Mouse (Mus musculus) heart, adult 11 months (tissue): ENCODE measurements around the gene Slc38a4.

Experiments
- DNase-seq: peaks from one replicate; pipeline ENCODE4 v3.0.0; 2022

Slc38a4 gene

DNA sequence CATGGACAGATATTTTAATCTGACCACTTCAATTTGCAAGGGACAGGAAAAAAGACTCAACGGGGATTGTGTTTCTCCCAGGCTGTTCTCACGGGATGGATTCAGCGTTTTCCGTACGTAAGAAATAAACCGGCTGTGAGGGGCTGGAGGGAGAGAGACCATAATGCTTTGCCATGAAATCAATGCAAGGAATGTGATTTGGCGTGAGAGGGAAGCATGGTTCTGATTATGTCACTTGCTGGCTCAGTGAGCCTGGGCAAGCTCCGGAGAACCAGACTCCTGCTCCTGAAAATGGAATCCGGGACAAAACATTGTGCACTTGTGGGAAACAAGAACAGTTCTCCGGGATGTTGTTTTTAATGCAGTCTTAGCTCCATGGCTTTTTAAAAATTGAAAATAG, 92.0 kb downstream of the Slc38a4 start:
- DNase-seq: peak; percentile 82

DNA sequence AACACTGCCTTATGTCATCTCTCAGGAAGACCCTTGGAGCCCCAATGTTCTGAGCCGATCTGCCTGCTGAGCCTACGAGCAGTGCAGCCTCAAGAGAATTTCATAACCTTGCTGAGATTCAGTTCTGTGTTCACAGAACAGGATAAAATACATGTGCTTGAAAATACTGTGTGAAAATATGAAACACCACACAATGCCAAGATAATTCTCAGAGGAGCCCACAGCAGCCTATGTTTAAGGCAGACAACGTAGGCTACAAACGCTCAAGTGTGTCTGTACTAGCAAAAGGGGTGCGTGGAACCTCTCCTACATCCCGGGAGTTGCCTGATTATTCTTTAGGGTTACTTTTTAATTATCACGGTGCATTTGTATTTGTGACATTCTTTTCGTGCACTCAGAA, 92.4 kb downstream of the Slc38a4 start:
- DNase-seq: peak; percentile 70

DNA sequence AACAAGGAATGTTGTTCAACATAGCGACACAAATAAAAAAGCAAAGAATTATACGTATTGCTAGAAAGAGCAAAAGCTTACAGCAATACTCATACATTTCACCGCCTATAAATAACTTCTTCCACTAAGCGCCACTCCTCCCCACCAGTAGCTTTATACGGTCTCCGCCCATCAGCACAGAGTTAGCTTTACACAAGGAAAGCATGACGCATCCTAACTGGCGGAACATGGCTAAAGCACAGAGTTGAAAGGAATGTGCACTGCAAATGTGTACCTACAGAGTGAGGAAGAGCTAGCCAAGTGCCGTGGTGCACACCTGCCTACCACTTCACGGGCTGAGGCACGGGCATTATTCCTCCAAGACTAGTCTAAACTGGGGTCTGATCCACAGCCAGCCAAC, 95.4 kb downstream of the Slc38a4 start:
- no peak for DNase-seq

DNA sequence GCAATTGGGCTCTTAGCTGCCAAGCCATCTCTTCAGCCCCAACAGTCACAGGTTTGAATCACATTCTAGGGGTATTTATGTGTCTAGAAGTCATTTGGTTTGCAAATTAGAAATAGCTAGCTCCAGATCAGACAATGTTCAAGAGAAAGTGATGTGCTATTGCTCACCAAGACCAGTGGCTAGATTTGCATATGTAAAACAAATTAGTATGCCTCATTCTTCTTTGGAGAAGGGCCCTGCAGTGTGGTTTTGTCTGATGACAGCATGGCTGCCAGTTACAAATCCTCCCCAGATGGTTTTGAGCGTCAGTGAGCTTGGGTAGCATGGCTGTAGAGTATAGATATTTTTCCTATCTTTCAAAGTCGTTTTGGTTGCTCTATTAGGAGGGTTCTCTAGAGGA, 96.5 kb downstream of the Slc38a4 start:
- peak; percentile 37 for DNase-seq

DNA sequence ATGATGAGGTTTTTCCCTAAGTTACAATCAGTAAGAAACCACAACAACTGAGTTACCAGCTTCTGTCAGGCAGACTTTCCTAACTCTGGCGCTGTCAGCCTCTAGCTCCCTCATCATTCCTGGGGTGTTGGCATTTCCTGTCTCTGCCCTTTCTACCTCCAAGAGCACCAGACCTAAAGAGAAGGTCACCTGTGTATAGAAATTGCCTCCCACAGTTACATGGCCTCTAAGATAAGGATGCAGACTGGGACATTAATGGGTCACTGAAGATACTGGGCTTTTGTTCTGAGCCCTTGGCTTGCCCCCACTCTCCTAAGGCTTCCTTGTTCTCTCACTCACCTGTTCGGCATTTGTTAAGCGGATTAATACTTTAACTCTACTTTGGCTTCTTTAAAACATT, 99.1 kb downstream of the Slc38a4 start:
- peak; percentile 74 for DNase-seq

DNA sequence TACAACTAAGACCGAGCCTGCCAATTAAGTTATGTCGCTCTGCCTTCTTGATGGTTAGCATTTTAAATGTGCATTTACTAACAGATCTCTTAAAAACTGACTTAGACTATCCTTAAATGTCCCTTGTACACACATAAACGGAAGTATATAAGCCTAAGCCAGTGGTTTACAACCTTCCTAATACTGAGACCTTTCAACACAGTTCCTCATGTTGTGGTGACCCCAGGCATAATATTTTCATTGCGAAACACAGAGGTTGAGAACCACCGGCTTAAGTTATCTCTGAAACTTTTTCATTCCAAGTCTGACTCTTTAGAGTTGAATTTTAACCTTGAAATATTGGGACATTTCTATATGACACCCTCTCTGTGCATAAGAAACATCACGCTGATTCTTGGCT, 101.4 kb downstream of the Slc38a4 start:
- DNase-seq: no peak

DNA sequence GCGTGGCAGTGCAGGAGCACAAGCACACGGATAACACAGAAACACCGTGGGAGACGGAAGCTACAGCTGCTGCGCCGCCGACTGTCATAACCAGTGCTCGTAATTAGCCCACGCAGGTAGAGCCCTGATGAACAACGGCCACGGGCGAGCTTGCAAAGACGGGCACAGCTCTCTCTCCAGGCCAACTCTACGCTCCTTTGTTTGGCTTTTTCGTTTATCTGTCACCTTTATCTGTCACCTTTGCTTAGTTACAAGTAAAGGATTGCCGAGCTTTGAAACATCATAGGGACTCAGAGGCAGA, 101.9 kb downstream of the Slc38a4 start:
- DNase-seq: no peak

DNA sequence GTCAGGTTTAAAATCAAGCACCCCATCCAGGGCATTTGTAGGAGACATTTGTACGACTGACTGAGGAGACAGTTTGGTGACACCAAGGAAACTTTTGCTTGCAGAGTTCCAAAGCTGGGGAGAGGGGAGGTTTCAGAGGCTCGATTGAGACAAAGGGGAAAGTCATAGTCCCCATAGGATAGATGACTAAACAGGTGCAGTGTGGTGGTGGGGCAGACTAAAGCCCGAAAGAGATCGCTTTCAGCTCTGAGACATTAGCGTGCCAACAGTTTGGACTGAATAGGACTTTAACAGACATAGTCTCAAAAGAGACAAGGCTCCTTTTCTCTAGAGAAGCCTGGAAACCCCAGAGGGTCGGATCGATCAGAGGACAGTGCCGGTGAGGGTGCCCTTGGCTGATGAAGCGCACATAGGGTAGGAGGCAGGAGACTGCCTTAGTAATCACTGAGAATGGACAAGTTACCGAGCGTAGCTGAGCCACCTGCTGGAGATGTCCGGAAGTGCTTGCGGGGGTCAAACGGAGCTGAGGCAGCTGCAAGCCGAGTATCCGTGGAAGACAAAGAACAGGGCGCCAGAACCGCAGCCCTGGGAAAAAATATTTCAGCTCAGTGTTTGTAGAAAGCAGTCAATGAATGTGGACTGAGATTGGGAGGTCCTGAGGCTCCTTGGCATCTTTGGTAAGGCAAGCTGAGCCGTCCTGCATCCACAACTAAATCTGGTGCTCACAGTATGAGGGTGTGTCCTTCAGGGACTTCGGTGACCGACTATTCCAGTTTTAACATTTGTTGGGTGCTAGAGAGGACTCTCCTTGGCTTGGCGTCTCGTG, 102.4 kb downstream of the Slc38a4 start:
- peak; percentile 90 for DNase-seq

DNA sequence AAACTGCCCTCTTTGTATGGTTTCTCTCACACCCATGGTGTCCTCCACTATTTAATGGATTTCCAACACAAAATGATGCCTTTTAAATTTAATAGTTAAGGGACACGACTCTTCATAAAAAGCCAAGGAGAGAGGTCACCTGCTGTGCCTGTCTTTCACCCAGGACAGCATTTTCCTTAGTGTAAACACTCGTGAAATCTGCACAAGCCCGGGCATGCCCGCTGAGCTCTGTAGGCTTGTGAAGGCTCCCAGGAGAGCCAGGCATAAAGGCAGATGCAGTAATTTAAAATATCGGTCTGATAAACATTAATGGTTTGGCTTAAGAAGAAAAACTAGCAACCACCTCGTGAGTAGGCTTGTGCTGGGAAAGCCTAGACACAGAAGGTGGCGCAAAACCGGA, 103.3 kb downstream of the Slc38a4 start:
- DNase-seq: no peak

DNA sequence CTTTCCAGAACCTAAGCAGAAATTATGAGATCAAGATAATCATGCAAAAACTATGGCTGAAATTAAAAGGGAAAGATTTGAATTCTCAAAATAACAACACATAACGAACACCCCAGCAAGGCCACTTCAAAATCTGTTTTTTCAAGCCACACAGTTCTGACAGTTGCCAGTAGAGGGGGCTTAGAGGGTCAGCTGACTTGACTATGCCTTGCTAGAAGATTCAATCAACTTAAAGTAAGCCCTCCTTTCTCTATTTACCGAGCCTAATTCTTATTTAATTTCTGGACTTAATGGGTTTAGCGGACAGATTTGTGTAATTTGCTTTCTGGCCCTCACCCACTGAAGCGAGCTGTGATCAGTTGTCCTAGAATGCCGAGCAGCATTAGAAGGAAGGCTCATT, 104.0 kb downstream of the Slc38a4 start:
- peak; percentile 34 for DNase-seq

DNA sequence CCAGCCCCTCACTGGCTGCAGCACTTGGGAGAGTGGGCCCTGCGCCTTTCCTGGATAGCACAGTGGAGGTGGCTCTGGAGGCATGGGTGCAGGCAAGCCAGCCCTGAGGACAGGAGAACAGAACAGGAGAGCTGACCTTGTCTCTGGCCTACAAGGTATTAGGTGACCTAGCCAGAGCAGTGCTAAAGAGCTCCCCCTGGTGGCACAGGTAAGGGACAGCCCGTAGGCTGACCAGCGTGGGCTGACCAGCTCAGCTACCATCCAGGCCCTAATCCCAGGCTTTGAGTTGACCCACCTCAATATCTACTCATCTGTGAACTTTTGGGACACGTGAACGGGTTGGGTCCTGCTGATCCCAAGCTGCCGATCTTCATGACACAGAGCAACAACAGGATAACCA, 107.3 kb downstream of the Slc38a4 start:
- DNase-seq: peak; percentile 88
